Mouse (Mus musculus) activated CD4-positive, CD25-positive, alpha-beta regulatory T cell, adult 4 months (primary cell): ENCODE results near the gene Ccdc38. TPM values are rescaled to one million over a fixed set of nuclear protein-coding genes. Genes with fewer than 3 reads are reported as not detected.

Experiments used
- ATAC-seq: one replicate; pipeline ENCODE4 v1.8.0; 2017
- polyA plus RNA-seq, 2 experiments: library from polyadenylated mRNA; unstranded; fragments of 100-300 nt; shearing (Covaris generic); gene quantifications; one replicate each; pipeline ENCODE4 v1.2.1; 2017

Ccdc38 gene
- polyA plus RNA-seq: 1 to 10 TPM; 1.5 to 4.2 TPM

- ATAC-seq: peak; percentile 24
Observed at GRCm38 (mm10) chr10:93540431-93541210, at the start of gene Ccdc38. Ccdc38 (plus strand) TSS chr10:93540632.

GRCm38 (mm10) chr10:93500864-93501263, 39.6 kb upstream of the Ccdc38 start:
- ATAC-seq: no peak

DNA sequence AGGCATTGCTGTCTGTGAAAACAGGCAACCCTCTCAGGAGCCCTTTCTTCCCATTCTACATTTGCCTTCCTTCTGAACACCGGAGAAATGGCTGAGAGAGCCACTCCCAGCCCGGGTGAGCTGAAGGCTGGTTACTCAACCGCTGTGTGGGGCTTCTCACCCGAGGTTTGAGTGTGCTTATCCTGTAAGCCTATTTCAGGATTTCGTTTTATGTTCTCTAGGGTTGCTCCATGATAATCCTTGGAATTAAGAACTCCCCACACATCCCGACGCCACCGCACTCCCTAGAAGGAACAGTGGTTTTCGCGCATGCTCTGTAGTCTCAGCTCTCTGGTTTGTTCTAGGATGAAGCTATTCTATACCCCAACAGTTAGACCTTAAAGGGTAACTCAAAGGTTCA, 39.1 kb upstream of the Ccdc38 start:
- ATAC-seq: no peak

DNA sequence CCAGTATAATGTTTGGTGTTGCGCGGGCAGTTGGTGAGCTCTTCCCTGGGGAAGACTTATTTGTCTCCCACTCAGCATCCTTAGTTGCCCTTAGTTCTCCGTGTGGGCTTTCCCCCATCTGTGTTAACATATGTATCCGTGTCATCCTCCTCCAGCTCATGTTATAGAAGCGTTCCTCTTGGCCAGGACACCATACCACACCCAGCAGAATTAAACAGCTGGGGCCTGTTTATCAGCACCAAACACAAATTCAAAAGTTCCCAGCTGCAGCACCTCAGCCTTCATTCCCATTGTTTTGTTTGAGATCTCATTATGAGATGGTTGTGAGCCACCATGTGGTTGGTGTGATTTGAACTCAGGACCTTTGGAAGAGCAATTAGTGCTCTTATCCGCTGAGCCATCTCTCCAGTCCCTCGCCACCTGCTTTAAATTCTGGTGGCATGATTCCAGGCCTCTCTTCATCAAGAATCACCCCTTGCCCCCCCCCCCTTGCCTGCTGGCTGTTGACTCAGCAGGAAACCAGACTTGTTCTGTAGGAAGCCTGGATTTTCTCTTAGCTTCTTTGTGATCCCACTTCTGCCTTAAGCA, 32.0 kb upstream of the Ccdc38 start:
- ATAC-seq: no peak

GRCm38 (mm10) chr10:93509532-93510153, 30.8 kb upstream of the Ccdc38 start:
- ATAC-seq: no peak

GRCm38 (mm10) chr10:93515419-93515818, 25.0 kb upstream of the Ccdc38 start:
- ATAC-seq: no peak

- ATAC-seq: no peak
Observed at GRCm38 (mm10) chr10:93515927-93516326, 24.5 kb upstream of the Ccdc38 start.

- ATAC-seq: no peak
Observed at GRCm38 (mm10) chr10:93517754-93518153, 22.7 kb upstream of the Ccdc38 start.

GRCm38 (mm10) chr10:93518186-93518585, 22.2 kb upstream of the Ccdc38 start:
- ATAC-seq: no peak

DNA sequence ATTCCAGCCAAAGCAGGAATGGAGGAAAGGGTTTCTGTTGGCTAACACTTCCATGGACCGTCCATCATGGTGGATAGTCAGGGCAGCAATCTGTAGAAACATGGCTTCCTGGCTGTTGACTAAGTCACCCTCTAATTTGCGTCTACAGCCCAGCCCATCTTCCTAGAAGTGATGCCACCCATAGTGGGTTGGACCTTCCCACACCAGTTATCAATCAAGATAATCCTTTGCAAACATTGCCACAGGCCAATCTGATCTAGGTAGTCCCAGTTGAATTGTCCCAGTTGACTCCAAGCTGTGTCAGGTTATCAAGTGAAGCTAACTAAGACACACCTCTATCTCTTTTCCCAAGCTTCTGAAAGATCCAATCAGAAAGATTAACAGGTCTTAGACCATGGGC, 21.8 kb upstream of the Ccdc38 start:
- ATAC-seq: no peak

GRCm38 (mm10) chr10:93519159-93519558, 21.3 kb upstream of the Ccdc38 start:
- ATAC-seq: no peak

GRCm38 (mm10) chr10:93519756-93520155, 20.7 kb upstream of the Ccdc38 start:
- ATAC-seq: no peak

GRCm38 (mm10) chr10:93520994-93521393, 19.4 kb upstream of the Ccdc38 start:
- ATAC-seq: no peak

- no peak for ATAC-seq
Observed at GRCm38 (mm10) chr10:93525329-93525728, 15.1 kb upstream of the Ccdc38 start.

DNA sequence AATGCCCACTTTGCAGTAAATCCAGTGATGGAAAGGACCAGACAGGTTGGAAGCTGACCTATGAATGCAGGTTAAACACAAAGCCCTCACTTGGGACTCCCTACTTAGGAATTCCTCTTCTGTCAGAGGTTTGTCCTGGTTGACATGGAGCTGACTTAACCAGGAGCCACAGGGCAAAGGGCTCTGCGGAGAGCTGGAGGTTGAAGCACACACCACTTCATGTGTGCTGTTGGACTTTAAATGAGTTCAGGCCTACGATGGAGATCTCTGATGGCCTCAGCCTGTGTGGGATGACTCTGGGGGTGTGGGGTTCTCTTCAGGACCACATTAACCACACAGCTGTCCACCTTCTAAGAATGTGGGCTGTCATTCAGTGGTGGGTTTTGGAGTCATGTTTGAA, 2.1 kb upstream of the Ccdc38 start:
- ATAC-seq: no peak

GRCm38 (mm10) chr10:93538818-93539217, 1.6 kb upstream of the Ccdc38 start:
- ATAC-seq: no peak

DNA sequence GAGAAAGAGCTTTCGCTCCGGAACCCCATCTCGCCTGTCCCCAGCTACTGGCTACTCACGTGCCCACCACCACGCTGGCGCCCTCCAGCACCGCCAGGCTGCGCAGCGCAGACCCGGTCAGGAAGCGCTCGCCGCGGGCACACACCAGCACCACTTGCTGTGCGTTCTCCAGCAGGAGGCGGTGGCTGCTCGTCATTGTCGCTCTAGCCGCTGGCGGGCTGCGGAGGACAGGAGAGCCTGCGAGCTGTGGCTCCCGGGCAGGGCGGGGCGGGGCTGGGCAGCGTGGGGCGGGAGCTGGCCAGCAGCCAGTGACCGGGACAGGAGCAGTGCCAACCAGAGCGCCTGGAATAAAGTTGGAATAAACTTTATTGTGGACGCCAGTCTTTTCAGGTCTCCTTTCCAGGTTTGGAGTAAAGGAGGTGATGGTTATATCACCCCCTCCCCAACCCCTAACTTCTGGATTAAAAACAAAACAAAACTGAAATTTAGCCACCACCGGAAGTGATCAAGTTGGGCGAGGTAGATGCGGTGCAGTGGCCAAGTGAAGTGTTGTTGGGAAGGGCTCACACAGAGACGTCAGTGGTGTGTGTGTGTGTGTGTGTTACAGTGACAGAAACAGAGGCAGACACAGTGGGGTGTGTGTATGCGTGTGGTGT, 529 bp upstream of the Ccdc38 start, which contains the start of gene Amdhd1:
Amdhd1 (minus strand) TSS at position 259 of the 656 bp plus-strand sequence.
- peak; percentile 82 for ATAC-seq

- peak; percentile 7 for ATAC-seq
Observed at GRCm38 (mm10) chr10:93541585-93541984, 1.2 kb downstream of the Ccdc38 start.

DNA sequence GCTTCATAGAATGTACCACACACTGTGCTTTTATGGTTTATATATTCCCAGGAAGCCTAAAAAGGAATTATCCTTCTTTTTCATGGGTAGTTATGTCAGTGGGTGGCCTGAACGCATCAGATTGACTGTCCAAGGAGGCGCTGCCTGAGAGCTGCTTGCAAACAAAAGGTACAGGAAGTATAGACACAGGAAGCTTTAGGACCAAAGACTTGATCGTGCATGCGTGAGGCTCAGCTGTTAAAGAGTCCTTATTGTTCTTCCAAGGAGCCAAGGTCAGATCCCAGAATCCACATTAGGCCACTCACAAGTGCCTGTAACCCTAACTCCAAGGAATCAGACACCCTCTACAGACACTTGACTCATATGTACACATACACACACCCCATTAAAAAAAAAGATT, 1.9 kb downstream of the Ccdc38 start:
- ATAC-seq: no peak

DNA sequence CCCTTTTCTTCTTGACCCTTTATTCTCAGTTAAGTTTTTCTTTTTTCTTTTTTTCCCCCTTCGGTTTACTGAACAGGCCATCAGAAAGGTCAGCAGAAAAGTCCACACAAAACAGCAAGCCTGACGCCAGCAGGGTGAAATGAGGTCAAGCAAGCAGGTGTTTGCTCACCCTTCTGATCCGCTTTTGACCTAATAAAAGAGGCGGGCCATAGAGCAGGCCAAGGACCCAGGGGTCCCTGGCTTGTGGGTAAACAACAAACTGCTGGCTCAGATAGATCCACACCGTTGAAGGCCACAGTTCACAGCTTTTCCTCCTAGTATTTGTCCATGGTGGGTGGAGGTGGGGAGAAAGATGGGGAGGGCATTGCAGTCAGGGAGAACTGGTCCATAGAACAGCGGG, 2.7 kb downstream of the Ccdc38 start:
- no peak for ATAC-seq

- ATAC-seq: no peak
Observed at GRCm38 (mm10) chr10:93544172-93544571, 3.7 kb downstream of the Ccdc38 start.

GRCm38 (mm10) chr10:93547741-93548270, 7.4 kb downstream of the Ccdc38 start:
- no peak for ATAC-seq

GRCm38 (mm10) chr10:93548991-93549390, 8.6 kb downstream of the Ccdc38 start:
- ATAC-seq: peak; percentile 99
